ENCODE assay signal across 23 mouse cellular contexts in genomic region chr2:124990976-124991375, GRCm38 (mm10).
DNase-seq lines count a peak whose midpoint lies in the region; ATAC-seq lines count a peak whose summit lies in the region.
"Had no signal": no experiment of that assay in that cellular context is flagged by ENCODE, and none has a peak within 500 bp of the region (broad histone marks: within the 10 kb centered on the region; RNA-seq: fewer than 3 reads in every experiment).

No protein-coding gene starts in this region.

- ATAC-seq in frontal cortex, adult (ENCODE audit: low TSS enrichment), result peak; percentile 76
- ATAC-seq: activated CD4-positive, CD25-positive, alpha-beta regulatory T cell, adult 4 months; CD4-positive, CD25-positive, alpha-beta regulatory T cell, adult 4 months; forebrain, embryonic 13.5 days; forebrain, embryonic 15.5 days; forebrain, postnatal 0 days; Patski had no signal

- DNase-seq in frontal cortex, postnatal 14 days (ENCODE audit: low spot score in 2 of 2), result no peak
- DNase-seq in right cerebral cortex, adult 2 months (ENCODE audit: low spot score in 2 of 2), result peak; percentile 9 to 31
- DNase-seq in right cerebral cortex, postnatal 4 days, result no peak
- peak; percentile 11 for DNase-seq in 3134 (ENCODE audit: extremely low read depth, insufficient read length, low spot score)
- peak; percentile 55 for DNase-seq in brain, adult 2 months (ENCODE audit: low read depth, low spot score)
- no peak for DNase-seq in layer of hippocampus, adult 9-11 months
- DNase-seq in thymus, adult 18-20 months, result no peak
- DNase-seq: adrenal gland, adult 8-10 months; adrenal gland, postnatal 14 days; adrenal gland, postnatal 36 days; B cell, adult 2 months; cerebellum, adult 11 months; cerebellum, adult 18-20 months; cerebellum, adult 8-10 months; cerebellum, adult 9-11 months; cerebellum, postnatal 25 days; forebrain, postnatal 0 days had no signal

Comparison
In these comparisons a context has a peak if more than half of its experiments do, and no peak if none do; other contexts are left out.
1. DNase-seq: peak in right cerebral cortex, adult 2 months (2 of 2), 3134 (single experiment) and brain, adult 2 months (single experiment); none in frontal cortex, postnatal 14 days (0 of 2), right cerebral cortex, postnatal 4 days (single experiment), layer of hippocampus, adult 9-11 months (single experiment) and thymus, adult 18-20 months (0 of 2).